Mouse (Mus musculus) olfactory bulb, adult 2 months (tissue): ENCODE data around the gene Mdga1. TPM values are rescaled to one million over a fixed set of nuclear protein-coding genes. Genes with fewer than 3 reads are reported as not detected.

ENCODE experiments used
- H3K27ac ChIP-seq: fragments of 200-500 bp; 2 replicates; pipeline ENCODE4 v1.5.1; 2012; ENCODE audit warnings: low read depth, low read length; ENCODE audit not compliant: insufficient read depth
- H3K4me1 ChIP-seq: fragments of 200-500 bp; 2 replicates; pipeline ENCODE4 v1.6.1; 2012; ENCODE audit warnings: low read length; ENCODE audit not compliant: control insufficient read depth, insufficient read depth
- H3K4me3 ChIP-seq: fragments of 200-500 bp; 2 replicates; pipeline ENCODE4 v1.5.1; 2012; ENCODE audit warnings: mild to moderate bottlenecking, low read depth, low read length, moderate library complexity; ENCODE audit not compliant: insufficient read depth
- CTCF ChIP-seq: fragments of 200-500 bp; IDR thresholded peaks from 2 replicates; pipeline ENCODE4 v1.5.1; 2012; ENCODE audit warnings: low read depth, mild to moderate bottlenecking, low read length, moderate library complexity; ENCODE audit not compliant: insufficient read depth
- POLR2A ChIP-seq: fragments of 200-500 bp; IDR thresholded peaks from 2 replicates; pipeline ENCODE4 v1.6.1; 2012; ENCODE audit warnings: mild to moderate bottlenecking, low read depth, low read length, moderate library complexity; ENCODE audit not compliant: insufficient read depth
- WGBS: fragments of 180-500 bp; shearing (Covaris S2); methylation state at CpG from one replicate; pipeline ENCODE4 v1.1.7; 2018; 5-methylcytosine and 5-hydroxymethylcytosine counted together
- polyA plus RNA-seq: library from polyadenylated mRNA; stranded (reverse); fragments of >200 nt; gene quantifications from 2 replicates; pipeline ENCODE4 v1.2.4, GENCODE M21; 2012; ENCODE audit warnings: low replicate concordance; ENCODE audit not compliant: missing spikeins, insufficient read depth, insufficient read length

The Mdga1 gene
- polyA plus RNA-seq, 1 experiment, result not detected

DNA sequence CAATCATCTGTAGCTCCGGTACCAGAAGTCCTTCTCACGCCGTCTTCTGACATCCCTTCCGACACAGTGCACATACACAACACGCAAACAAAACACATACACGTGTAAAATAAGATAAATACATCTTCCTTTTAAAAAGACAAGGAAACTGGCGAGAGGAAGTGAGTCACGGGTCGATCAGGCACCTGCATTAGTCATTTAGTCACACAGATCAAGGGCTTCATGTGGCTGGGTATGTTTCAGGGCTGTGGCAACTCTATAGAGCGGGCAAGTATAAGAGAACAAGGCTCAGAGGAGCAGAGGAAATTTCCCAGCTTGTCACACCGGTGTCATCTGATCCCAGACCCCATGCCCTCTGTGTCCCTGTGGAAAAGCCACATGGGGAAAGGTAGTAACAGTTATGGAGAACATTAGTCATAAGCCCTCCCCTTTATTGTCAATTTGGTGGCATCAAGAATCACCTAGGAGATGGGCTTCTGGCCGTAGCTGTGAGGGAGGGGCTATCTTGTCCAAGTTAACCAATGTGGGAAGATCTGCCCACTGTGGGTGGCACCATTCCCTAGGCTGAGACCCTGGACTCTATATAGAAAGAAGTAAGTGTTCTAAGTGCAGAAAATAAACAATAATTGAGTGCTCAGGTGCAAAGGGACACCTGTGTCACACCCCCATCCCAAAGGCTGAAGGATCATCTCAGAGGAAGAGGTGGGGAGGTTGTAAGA is 35.6 kb downstream of the Mdga1 start:
- WGBS, result 89% methylated on average over 12 of the region's 12 CpGs
- no peak overlapping the region for H3K4me3 ChIP-seq
- TF ChIP-seq POLR2A (no peak), CTCF (no peak)
- no peak overlapping the region for H3K27ac ChIP-seq
- no peaks in the 10 kb centered on the region for H3K4me1 ChIP-seq

DNA sequence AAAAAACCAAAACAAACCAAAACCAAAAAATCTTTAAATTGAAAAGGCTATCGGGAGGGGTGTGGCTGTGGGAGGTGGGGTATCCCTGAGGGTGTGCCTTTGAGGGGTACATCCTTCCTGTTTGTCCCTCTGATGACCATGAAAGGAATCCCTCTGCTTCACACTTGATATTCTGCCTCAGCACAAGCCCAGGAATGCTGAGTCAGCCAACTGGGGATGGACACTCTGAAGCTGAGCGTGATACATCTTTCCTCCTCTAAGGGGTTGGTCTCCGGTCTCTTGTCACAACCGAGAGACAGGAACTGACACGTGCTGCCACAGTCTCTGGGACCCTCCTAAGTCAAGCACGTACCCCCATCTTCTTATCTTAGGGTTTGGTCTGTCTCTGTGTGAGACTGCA is 37.1 kb downstream of the Mdga1 start:
- Histone ChIP-seq H3K27ac (no peak overlapping the region), H3K4me1 (peaks cover 3% of the 10 kb centered on the region; the same call in 1 of the 2 replicates), H3K4me3 (no peak overlapping the region)
- TF ChIP-seq POLR2A, result no peak
- no peak for TF ChIP-seq CTCF
- 82% methylated on average over 6 of the region's 6 CpGs for WGBS

DNA sequence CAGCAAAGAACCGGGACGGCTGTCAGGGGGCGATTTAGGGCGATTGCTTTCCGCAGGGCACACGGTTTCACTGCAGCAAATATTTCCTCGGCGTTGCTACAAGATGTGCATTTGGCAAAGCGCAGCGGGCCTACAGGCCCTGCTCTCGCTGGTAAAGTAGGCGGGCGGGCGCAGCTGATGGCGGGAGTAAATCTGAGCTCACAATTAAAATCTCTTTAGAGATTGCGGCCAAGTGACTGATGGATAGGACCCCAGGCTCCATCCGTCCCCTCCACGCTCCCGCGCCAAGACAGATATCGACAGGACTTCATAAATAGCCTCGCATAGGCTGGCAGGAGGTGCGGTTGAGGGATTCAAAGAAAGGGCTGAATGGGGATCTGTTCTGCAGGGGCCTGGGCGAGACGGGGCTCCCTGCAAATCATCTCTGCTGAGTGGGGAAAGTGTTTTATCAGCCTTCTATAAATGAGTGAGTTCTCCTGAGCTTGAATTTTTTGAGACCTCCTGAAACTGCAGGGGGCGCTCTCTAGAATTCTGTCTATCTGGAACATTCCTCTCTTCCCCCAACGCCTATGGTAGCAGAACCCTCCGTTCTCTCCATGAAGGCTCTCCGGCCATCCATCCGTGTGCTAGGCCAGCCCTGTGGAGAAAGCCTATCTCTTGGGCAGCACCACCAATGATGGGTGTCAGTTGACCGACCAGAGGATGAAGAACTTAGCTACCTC is 38.5 kb downstream of the Mdga1 start:
- Histone ChIP-seq H3K4me1 (peaks cover 3% of the 10 kb centered on the region; the same call in 1 of the 2 replicates), H3K4me3 (no peak overlapping the region), H3K27ac (no peak overlapping the region)
- TF ChIP-seq CTCF, result no peak
- no peak for TF ChIP-seq POLR2A
- 90% methylated on average over 31 of the region's 31 CpGs for WGBS

DNA sequence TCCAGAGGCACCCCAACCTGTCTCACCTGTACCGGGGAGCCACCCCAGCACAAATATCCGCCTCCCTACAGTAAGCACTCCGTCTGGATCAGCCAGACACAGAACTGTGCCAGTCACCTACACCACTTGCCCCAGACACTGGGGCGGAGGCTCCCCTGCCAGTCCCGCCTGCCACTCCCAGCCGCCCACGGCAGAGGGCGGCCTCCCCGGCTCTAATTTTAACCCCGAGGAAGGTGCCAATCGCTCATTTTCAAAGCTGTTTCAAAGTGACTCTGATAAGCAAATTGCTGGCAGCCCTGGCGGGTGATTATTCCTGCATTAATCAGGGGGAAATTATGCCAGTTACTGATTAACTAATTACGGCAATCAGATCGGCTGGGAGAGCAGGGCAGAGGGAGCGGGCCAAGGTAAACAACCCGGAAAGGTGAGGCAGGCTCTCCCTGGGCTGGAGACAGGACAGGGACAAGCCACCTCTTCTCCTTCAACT is 41.1 kb downstream of the Mdga1 start:
- Histone ChIP-seq H3K27ac (no peak overlapping the region), H3K4me3 (no peak overlapping the region), H3K4me1 (peaks cover 3% of the 10 kb centered on the region; the same call in 1 of the 2 replicates)
- WGBS, result 25% methylated on average over 16 of the region's 16 CpGs
- no peak for TF ChIP-seq POLR2A
- no peak for TF ChIP-seq CTCF

DNA sequence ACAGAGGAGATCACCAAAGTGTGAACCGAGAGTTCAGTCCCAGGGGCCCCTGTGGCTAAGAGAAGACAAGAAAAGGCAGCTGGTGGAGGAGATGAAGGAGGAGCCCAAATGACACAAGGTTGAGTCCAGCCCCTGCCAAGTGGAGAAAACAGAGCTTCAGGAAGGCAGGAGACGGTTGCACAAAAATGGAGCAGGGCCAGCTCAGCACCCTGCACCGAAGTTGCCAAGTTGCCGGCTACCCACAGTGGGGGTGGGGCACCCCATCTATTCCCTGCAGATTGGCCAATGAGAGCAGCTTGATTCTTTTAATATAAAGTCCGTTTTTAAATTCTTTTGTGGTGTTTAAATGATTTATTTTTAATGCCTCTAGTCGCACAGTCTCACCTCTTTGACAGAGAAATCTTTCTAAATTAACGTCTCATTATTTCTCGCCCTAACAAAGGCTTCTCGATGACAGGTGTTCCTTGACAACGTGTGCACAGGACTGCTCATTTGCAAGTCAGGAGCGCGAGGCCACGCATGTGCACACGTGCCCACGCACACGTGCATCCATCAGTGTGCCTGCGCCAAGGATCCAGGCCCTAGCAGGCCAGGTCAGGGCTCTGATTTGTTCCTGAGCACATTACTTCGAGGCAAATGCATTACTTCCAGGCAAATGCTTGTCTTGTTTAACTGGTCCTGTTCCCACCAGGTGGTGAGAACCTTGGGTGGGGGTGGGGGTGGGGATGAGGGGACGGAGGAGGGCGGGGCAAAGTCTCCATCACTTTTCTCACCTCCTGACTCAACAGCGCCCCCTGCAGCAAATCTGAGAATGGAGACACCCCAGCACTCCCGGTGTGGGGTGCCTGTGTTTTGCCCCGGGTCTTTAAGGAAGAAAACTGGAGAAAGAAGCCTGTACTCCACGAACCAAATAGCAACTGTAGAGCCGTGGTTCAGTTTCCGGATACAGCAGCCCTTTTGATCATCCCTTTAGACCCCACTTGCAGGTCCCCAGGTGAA is 44.0 kb downstream of the Mdga1 start:
- Histone ChIP-seq H3K4me3 (no peak overlapping the region), H3K4me1 (peaks cover 3% of the 10 kb centered on the region; the same call in 1 of the 2 replicates), H3K27ac (no peak overlapping the region)
- WGBS, result 56% methylated on average over 26 of the region's 26 CpGs
- TF ChIP-seq POLR2A, result no peak
- no peak for TF ChIP-seq CTCF

DNA sequence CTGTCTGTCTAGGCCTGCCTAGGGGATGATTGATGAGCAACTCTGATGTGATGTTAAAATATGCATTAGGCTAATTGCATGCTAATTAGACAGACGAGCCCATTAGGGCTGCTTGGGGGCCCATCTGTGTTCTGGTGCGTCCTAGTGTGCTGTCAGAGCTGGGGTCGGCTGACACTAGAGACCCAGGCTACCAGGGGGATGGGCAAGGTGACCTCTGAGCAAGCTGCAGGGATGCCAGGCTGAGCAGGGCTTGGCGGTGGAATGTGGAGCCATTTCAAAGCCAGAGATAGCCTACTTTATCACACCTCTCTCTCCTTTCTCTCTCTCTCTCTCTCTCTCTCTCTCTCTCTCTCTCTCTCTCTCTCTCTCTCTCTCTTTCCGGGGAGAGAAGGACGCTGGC is 49.8 kb downstream of the Mdga1 start:
- 64% methylated on average over 4 of the region's 6 CpGs for WGBS
- TF ChIP-seq CTCF (no peak), POLR2A (no peak)
- Histone ChIP-seq H3K27ac (no peak overlapping the region), H3K4me3 (no peak overlapping the region), H3K4me1 (peaks cover 9% of the 10 kb centered on the region)

DNA sequence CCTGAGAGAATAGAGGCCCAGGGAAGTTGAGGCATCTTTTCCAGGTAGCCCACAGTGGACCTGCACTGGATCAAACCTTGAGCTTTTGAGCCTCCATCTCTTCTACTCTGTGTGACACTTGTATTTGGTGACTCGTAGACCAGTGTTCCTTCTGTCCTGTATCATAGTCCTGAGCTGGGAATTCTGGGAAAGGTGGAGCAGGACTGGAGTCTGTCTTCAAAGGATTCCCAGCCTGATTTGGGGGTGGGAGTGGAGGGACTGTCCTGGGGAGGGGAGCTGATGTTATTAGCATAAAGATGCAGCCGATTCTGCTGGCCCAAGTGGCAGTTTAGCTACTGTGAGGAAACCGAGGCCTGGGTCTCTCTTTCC is 50.4 kb downstream of the Mdga1 start:
- 66% methylated on average over 3 of the region's 3 CpGs for WGBS
- Histone ChIP-seq H3K4me3 (no peak overlapping the region), H3K27ac (no peak overlapping the region), H3K4me1 (peaks cover 9% of the 10 kb centered on the region)
- no peak for TF ChIP-seq POLR2A
- TF ChIP-seq CTCF, result no peak

DNA sequence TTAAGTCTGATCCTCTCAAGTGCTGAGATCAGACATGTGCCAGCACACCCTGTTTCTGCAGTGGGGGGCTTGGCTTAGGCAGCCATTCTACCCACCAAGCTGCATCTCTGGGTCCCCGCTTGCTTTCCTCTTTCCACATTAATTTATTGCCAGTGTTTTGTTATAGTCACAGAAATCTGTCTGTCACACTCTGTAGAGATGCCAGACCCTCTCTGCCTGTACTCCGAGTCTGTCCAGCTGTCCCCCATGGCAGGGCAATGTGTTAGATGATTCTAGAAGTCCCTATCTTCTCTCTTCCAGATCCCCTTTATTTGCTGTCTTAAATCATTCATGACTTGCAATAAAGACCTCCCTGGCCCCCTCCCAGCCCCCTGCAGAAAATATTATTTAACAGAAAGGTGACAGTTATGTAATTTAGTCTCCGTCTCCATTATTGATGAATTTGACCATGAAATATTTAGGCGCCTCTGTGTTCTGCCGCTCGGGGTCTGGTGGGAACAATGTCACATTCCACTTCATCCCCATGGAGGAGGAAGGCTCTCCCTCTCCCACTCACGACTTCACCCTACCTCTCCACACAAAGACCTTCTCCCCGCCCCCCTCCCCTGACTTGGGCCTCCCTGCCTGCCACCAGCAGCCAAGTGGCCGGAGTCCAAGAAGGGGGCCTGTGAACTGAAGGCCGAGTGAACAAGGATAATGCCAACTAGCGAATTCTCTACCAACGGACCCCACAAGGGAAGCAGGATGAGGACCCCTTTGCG is 50.9 kb downstream of the Mdga1 start:
- Histone ChIP-seq H3K4me1 (peaks cover 9% of the 10 kb centered on the region), H3K4me3 (no peak overlapping the region), H3K27ac (no peak overlapping the region)
- WGBS, result 49% methylated on average over 13 of the region's 13 CpGs
- TF ChIP-seq CTCF (no peak), POLR2A (no peak)
